Mouse (Mus musculus): Measurements from ENCODE around the gene Myf6.

Gene Myf6

DNA sequence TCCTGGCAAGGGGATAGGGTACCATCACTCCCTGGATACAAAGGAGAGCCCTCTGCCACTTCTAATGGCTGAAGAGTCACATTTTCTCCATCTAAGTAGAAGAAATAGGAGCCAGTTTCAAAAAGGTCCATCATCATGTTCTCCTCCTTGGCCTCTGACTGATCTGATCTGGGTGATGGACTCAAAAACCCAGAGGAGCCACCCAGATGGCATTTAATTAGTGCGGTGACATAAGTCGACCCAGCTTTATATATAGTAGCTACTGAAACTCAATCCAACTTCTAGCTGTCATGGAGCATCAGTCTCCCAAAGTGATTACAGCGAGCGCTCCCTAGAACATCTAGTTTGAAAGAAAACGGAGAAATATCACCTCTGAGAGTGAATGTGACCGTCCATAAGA is at the start of gene Myf6:
Myf6 (minus strand) TSS at position 170 of the 400 bp plus-strand sequence.
- DNase-seq (ENCODE audit: low read depth) = no peak

DNA sequence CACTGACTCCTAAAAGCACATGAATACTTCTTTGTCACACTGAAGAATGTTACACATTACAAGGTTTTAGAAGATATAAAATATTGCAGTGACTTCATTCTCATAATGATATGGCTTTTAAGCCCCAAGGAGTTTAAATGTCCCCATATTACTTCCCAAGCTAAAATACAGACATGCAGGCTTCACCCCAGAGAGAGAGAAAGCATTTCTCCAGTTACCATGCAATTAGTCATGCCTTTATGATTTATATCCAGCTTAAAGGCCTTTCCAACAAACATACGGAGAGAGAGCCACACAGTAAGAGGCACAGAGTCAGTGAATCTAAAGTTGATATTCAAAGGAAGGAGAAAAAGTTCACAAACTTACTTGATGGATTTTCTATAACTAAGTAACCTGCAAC is 48.5 kb upstream of the Myf6 start:
- DNase-seq (ENCODE audit: low read depth) = no peak

DNA sequence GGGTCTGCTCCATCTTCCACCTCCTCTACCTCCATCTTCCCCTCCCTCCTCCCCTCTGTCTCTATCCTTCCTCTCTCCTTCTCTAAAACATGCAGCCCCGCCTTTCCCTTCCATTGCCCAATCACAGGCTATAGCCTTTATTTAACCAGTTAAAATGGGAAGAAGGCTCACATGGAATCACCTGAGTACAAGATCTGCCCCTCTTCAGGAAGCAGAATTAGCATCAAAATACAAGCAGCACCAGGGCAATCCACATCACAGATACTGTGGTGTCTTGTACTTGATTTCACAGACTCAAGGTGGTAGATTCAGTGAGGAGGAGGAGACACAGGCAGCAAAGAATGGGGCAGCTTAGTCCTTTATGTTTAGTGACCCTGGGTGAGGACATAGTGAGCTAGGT is 34.2 kb upstream of the Myf6 start:
- no peak for DNase-seq (ENCODE audit: low read depth)

DNA sequence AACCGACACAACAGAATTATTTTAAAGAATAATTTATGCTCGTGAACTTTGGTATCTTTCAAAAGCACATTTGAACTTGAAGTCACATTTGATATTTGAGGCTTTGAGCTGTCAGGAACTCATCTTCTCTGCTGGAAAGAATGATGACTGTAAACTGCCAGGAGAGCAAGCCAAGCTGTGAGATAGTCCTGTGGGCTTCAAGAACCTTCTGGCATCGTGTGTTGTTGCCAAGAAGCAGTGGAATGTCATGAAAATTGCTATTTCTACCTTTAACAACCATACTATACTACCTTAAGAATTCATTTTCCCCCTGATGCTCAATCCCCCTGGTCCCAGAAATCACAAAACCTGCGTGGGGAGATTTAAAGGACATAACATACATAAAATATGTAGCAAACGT is 24.7 kb upstream of the Myf6 start:
- DNase-seq (ENCODE audit: low read depth) = no peak

DNA sequence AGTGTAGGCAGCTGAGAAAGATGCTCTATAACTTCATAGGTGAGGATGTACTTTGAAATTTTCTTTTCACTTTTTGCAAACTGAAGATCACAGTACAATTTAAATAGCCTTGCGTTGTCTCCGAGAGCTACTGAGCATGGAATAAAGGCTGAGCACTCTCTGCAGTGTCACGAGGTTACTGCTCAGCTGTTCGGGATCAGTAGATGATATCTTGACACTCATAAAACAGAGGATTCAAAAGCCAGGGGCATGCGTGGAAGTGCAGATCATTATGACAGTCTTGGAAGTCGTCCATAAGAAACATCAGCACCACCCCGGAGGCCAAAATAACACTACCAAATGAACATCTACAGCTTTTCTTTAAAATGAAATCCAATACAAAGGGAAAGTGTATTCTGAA is 22.1 kb upstream of the Myf6 start:
- DNase-seq (ENCODE audit: low read depth) = no peak

DNA sequence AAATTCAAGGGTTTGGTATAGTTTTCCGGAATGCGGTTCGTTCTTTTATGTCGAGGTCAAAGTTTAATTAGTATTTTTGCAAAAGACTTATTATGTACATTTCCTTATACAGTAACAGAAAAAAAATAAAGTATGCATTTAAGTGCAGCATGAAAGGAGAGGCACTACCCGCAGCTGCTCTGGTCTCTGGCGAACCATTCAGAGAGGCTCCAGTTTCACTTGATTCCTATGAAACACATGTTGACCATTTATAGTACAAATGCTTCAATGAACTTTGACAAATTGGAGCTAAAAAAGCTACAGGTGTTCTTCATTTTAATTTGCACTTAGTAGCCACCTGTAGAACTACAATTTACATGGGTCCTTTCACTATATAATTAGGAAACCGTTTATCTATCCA is 20.2 kb upstream of the Myf6 start:
- no peak for DNase-seq (ENCODE audit: low read depth)

DNA sequence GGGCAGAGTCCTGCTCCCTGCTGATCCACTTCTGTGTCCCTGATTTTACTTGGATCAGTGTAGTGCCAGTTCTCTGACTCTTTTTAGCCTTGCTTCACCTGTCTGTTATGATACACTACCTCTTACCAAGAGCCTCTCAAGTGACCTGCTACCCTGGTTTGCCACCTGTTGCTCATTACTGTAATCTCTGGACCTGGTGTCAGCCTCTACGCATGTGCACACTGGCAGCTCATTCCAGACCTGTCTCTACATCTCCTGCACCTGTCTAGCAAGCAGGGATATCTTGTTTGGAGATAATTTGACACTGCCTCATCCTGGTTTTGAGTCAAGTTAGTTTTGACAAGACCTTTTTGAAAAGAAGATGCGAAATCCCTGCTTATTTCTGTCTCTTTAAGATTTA is 11.9 kb upstream of the Myf6 start:
- no peak for DNase-seq (ENCODE audit: low read depth)

DNA sequence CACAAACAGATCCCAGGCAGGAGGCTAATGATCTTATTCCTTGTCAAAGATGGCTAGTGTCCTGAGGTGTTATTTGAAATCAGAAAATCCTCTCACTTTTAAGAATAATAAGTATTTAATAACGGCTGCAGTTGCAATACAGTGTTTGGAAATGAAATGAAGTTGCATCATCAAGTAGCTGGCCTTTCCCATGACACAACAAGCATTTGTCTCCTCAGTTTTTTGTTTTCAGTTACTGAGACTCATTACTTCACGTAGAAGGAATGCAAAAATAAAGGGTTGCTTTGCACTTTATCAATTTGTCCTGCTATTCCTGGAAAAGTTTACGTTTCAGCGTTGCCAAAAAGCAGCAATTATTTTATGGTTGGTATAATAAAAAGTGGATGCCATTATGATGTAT is 8.9 kb upstream of the Myf6 start:
- no peak for DNase-seq (ENCODE audit: low read depth)

DNA sequence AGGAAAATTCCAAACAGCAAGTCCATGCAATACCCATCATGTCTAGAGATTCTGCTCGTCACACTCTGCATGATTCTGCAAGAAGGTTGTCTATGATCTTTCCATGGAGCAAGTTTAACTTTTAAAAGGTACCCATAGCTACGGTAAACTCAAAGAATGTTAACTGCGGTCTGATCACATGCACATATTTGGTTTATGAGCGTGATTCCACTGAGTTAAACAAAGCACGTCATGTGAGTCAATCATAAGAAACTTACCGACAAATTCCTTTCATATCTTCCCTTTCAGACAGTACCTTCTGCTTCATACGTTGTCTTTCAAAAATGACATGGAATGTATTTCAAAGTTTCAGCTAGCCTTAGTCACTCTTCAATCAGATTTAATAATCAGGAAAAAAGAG is 7.7 kb upstream of the Myf6 start:
- DNase-seq (ENCODE audit: low read depth) = no peak

DNA sequence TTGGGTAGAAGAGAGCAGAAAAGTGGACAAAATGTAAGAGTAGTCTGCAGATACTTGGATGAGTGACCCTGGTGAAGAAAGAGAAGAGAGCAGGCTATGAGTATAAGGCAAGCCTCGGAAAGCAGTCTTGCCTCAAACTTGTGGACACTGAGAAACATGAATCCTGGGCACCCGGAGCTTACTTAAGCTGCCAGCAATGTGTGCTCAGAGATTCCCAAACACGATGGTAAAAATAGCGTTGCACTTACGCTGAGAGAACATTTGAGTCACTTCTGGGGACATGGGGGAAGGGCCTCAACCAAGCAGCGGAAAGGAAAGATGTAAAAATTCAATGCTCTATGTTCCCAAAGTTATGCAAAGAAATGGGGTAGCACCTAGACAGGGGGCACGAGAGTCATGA is 5.1 kb upstream of the Myf6 start:
- no peak for DNase-seq (ENCODE audit: low read depth)

DNA sequence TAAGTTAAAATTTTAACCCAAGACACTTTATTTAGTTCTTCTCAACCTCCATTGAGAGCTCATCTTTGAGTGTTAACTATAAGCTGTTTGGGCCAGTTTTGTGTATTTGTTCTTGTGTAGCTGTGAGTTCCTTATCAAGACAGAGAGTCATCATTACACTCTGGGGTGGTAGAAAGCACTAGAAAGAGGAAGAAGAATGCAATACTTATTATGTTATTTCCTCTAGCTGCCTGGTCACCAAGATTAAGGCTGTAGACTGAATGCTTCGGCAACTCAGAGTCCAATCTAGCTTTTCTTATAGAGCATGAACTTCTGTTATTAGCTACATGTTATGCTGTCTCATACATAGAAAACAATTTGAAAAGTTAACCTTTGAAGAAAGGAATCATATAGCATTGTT is 1.9 kb upstream of the Myf6 start:
- no peak for DNase-seq (ENCODE audit: low read depth)

DNA sequence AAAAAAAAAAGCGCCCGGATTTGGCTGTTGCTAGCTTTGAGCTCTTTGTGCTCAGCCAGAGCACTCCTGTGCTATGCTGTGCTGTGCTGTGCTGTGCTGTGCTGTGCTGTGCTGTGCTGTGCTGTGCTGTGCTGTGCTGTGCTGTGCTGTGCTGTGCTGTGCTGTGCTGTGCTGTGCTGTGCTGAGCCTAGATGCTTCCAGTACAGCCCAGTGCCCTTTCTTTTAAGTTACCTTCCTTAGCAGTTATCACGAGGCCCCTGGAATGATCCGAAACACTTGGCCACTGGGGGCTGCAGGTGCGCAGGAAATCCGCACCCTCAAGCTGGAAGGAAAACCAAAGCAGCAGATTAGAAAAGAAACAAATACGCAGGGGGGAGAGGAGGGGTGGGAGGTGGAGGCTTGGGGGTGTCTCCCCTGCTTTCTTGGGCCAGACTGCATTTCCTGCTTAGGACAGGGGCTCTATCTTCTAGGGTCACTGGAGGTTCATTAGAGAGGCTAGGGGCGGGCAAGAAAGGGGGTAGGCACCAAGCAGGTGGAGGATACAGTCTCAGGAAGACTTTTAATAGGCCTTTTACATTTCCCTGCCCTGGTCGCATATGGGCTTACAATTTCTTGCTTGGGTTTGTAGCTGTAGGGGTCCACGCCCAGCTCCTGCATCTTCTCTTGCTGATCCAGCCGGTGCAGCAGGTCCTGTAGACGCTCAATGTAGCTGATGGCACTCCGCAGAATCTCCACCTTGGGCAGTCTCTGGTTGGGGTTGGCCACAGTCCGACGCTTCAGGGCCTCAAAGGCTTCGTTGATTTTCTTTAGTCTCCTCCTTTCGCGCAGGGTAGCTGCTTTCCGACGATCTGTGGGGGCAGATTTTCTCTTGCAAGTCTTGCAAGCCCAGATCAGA is 710 bp downstream of the Myf6 start:
- no peak for DNase-seq (ENCODE audit: low read depth)

DNA sequence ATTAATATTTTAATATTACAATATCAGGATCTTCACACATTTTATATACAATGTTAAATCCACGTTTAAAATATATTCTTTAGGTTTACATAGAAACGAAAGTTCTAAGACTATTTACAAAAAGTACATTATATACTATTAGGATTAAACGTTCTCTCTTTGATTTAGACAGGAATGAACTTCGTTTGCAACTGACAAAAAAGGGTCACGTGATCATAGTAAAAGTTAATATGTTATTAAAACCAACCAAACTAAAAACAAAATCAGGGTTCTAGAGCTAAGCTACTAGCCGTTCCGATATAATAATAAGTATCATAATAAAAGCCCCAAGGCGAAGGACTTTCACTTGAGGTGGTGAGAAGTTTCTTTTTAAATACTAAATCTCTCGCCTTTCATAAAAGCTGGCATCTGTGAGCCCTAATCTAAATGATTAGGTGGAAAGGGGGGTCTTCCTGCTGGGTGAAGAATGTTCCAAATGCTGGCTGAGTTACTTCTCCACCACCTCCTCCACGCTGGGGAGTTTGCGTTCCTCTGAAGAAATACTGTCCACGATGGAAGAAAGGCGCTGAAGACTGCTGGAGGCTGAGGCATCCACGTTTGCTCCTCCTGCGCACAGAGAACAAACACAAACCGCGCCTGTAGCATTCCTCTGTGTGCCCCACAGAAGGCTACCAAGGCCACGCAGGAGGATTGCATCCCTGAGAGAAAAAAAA is 1.5 kb downstream of the Myf6 start:
- DNase-seq (ENCODE audit: low read depth) = no peak

DNA sequence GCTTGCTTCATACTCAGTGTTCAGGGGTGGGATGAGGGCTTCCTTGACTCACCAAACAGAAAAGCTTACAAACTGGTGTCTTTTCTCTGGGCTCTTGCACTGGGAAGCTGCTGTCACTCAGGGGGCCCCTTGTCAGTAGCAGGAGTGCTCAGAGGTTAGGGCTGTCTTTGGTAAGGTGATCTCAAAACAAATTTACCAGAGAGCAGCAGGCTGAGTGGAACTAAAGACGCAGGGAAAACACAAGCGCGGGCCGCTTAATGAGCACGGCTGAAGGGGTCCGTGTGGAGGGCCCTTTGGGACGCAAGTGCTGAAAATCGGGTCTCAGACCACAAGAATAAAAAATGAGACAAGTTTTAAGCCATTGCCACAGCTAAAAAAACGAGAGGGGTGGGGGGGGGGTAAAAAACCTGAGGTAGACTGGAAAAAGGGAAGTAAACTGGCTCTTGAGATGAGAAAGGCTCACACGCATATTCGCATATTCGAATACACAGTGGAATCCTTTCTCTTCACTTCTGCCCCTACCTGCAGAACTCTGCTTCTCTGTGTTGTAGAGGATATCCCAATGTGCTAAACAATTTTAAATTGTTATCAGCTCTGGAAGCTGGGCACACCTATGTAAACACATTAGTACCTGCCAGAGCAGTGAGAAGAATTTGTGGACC is 5.8 kb downstream of the Myf6 start:
- no peak for DNase-seq (ENCODE audit: low read depth)

DNA sequence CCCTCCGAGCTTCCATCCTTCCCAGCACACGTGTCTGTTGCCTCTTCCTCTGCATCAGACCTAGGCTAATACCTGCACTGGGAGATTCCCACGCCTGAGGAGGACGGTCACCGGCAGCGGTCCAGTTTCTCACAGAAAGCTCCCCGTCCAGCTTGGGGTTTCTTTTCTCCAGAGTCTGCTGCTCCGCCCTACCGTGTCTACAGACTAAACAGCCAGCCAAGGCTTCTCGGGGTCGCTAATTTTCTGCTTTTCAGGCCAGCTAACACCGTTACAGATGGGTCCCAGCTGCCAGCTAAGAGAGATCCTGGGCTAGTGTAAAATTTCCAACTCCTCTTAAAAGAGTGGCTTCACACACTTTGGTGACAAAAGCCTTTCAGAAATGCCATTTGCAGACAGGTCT is 7.8 kb downstream of the Myf6 start:
- no peak for DNase-seq (ENCODE audit: low read depth)

DNA sequence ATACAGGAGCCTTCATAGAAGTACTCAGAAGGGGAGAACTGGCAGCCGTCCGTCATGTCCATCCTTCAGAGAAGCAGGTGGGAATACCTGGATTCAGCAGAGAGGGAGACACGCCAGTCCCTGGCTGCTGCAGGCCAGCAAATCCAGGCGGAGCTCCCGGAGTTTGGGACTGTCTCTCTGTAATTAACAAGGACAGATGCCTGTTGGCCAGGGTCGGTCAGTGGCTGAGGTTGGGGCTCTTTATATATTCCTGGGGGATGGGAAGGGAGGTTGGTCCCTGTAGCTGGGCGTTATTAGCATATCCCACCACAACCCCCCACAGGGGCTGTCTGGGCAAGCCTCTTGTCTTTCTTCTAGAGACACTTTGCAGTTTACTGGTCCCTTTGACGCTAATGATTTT is 8.7 kb downstream of the Myf6 start, which contains the start of gene Myf5:
Myf5 (minus strand) TSS at position 265 of the 400 bp plus-strand sequence.
- no peak for DNase-seq (ENCODE audit: low read depth)

DNA sequence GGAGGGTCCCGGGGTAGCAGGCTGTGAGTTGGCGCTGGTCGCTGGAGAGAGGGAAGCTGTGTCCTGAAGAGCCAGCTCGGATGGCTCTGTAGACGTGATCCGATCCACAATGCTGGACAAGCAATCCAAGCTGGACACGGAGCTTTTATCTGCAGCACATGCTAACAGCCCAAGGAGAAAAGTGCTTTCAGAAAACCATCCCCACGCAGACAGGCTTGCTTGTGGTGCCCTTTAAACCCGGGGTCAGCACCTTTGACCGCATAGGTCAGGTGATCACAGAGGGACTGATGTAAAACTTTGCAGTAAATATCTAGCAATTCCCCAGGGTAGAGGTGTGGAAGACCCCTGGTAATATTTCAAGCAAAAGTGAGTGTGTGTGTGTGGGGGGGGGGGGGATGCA is 10.5 kb downstream of the Myf6 start:
- no peak for DNase-seq (ENCODE audit: low read depth)

DNA sequence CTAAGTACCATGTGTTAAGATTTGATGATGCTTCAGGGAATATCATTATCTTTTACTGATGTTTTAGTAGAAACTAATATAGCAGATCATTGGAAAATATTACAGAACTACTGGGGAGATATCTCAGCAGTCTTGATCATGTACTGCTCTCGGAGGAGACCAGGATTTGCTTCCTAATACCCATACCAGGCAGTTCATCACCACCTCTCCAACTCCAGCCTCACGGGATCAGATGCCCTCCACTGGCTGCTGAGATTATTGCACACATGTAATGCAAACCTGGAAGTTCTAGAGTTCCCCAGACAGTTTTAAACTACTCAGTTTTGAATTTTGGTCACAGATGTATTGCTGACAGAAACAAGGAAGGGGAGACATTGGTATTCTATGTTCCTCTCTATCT is 21.0 kb downstream of the Myf6 start:
- DNase-seq (ENCODE audit: low read depth) = no peak

DNA sequence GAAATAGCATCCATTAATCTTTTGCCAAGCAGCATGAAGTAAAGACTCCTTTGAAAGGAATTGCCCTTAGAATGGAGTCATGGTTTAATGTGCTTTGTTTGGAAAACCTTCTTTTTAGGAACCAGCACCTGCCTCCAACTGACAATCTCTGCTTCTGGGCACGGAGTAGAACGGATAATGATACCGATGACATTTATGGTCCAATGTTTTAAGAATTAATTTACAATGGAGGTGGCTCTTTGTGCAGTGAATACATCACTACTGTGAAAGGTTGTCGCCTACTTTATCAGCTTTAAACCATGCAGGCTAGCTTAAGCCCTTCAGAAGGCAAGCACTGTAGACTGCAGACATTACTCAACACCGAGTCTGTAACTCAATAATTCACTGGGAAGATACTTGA is 22.8 kb downstream of the Myf6 start:
- DNase-seq (ENCODE audit: low read depth) = no peak

DNA sequence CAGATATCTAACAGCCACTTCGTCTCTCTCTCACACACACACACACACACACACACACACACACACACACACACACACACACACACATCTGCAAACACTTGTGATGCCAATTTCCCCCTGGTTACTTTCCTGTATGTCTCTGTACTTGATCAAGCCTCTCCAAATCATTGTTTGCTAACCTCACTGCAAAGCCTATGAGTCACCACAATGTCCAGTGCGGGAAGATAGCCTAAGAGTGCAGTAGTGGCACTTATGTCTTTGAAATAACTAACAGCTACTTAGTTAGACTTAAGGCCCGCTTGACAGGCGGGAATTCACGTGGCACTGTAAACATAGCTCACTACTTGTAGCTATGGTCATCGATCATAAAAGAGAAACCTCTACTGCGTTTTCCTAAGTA is 26.7 kb downstream of the Myf6 start:
- no peak for DNase-seq (ENCODE audit: low read depth)

DNA sequence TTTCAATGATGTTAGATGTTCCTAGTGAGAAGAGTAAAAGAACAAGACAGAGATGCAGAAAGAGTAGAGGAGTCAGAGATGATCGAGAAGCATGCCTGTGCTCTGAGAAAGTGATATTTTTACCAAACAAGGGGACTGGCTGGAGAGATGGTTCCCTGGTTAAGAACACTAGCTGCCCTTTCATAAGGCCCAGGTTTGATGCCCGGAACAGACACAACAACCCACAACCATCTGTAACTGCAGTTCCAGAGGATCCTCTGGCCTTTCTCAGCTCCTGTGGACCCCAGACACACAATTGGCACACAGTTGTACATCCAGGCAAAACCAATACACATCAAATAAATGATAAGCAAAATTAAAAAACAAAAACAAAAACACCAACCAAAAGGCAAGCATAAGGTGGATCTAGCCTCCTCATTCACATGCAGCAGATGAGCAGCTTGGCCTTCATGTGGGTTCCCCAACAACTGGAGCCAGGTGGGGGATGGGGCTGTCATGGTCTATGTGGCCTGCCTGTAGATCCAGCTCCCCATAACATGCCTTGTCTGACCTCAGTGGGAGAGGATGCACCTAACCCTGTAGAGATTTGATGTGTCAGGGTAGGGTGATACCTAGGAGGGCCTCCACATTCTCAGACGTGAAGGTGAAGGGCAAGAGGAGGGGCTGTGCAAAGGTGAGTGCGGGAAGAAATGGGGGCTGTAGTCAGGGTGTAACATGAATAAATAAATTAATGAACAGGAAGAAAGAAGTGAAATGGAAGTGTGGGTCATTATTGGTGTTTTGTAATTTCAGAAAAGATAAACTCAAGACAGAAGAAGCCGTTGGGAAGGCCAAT is 44.8 kb downstream of the Myf6 start:
- DNase-seq (ENCODE audit: low read depth) = no peak
